In the genomic region with DNA sequence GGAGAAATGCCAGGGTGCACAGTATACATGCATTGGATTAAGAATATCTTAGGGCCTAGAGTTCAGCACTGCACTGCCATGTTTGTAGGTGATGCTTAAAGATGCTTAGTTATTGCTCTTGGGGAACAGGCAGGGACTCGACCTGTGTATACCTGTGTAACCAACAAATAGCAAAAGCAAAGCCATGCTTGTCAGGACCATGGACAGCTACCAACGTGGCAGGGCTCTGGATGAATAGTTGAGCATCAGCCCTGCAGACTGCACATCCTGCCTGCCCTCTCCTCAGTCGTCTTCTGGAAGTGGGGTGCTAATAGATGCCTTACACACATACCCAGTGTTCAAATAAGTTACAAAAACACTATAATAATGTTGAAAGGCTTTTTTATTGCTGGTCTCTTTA, we compare ENCODE assay signal across 8 mouse cellular contexts.
DNase-seq lines count a peak whose midpoint lies in the region; ATAC-seq lines count a peak whose summit lies in the region.

No protein-coding gene starts in this region.

- H3K36me3 ChIP-seq in hindbrain, embryonic 14.5 days (replicated peaks; ENCODE audit: control insufficient read depth, insufficient read depth), result no peaks in the 10 kb centered on the region
- H3K36me3 ChIP-seq in hindbrain, embryonic 12.5 days, result no peaks in the 10 kb centered on the region
- no peaks in the 10 kb centered on the region for H3K36me3 ChIP-seq in limb, embryonic 10.5 days

- H3K9me3 ChIP-seq in hindbrain, embryonic 14.5 days (ENCODE audit: control insufficient read depth, low read length), result no peaks in the 10 kb centered on the region
- no peaks in the 10 kb centered on the region for H3K9me3 ChIP-seq in hindbrain, embryonic 12.5 days (replicated peaks)
- no peaks in the 10 kb centered on the region for H3K9me3 ChIP-seq in limb, embryonic 10.5 days (replicated peaks)

- 9% methylated on average over 3 of the region's 3 CpGs for WGBS in hindbrain, embryonic 14.5 days
- 4% methylated on average over 3 of the region's 3 CpGs for WGBS in hindbrain, embryonic 12.5 days
- WGBS in limb, embryonic 10.5 days, result 11% methylated on average over 3 of the region's 3 CpGs

- DNase-seq in hindbrain, embryonic 14.5 days (ENCODE audit: low spot score), result peak; percentile 53
- peak; percentile 84 for DNase-seq in ZHBTc4 (ENCODE audit: low read depth, low spot score)
- peak; percentile 1 for DNase-seq in heart, adult 8-10 months (ENCODE audit: low spot score)
- DNase-seq in limb, embryonic 10.5 days (ENCODE audit: low spot score), result peak; percentile 86
- DNase-seq in testis, postnatal 14 days (ENCODE audit: low spot score), result peak; percentile 49
- no peak for DNase-seq in right cerebral cortex, postnatal 10 days (ENCODE audit: low spot score in 2 of 2)

- H3K27me3 ChIP-seq in hindbrain, embryonic 14.5 days (ENCODE audit: control insufficient read depth, insufficient read depth, low read length), result no peaks in the 10 kb centered on the region
- H3K27me3 ChIP-seq in hindbrain, embryonic 12.5 days, result no peaks in the 10 kb centered on the region
- H3K27me3 ChIP-seq in limb, embryonic 10.5 days (ENCODE audit: low read depth, poor library complexity, severe bottlenecking), result no peaks in the 10 kb centered on the region

- H3K4me2 ChIP-seq in hindbrain, embryonic 14.5 days (replicated peaks), result no peak overlapping the region
- no peak overlapping the region for H3K4me2 ChIP-seq in hindbrain, embryonic 12.5 days (replicated peaks)

- no peaks in the 10 kb centered on the region for H3K4me1 ChIP-seq in hindbrain, embryonic 14.5 days (replicated peaks; ENCODE audit: control insufficient read depth, insufficient read depth, low read length)
- H3K4me1 ChIP-seq in hindbrain, embryonic 12.5 days, result no peaks in the 10 kb centered on the region
- no peaks in the 10 kb centered on the region for H3K4me1 ChIP-seq in limb, embryonic 10.5 days

- ATAC-seq in hindbrain, embryonic 14.5 days (ENCODE audit: low FRiP score), result no peak
- ATAC-seq in hindbrain, embryonic 12.5 days (ENCODE audit: low FRiP score), result no peak
- no peak for ATAC-seq in megakaryocyte, adult 5-6 weeks (ENCODE audit: poor library complexity, severe bottlenecking)

- no peak overlapping the region for H3K27ac ChIP-seq in hindbrain, embryonic 14.5 days
- no peak overlapping the region for H3K27ac ChIP-seq in hindbrain, embryonic 12.5 days
- H3K27ac ChIP-seq in limb, embryonic 10.5 days, result no peak overlapping the region

- no peak overlapping the region for H3K9ac ChIP-seq in hindbrain, embryonic 14.5 days
- no peak overlapping the region for H3K9ac ChIP-seq in hindbrain, embryonic 12.5 days

- no peak overlapping the region for H3K4me3 ChIP-seq in hindbrain, embryonic 14.5 days (replicated peaks; ENCODE audit: low read length)
- H3K4me3 ChIP-seq in hindbrain, embryonic 12.5 days, result no peak overlapping the region
- no peak overlapping the region for H3K4me3 ChIP-seq in limb, embryonic 10.5 days

Comparison
In these comparisons a context has a peak if more than half of its experiments do, and no peak if none do; other contexts are left out.
1. DNase-seq: peak in hindbrain, embryonic 14.5 days (single experiment), ZHBTc4 (single experiment), heart, adult 8-10 months (single experiment), limb, embryonic 10.5 days (single experiment) and testis, postnatal 14 days (single experiment); none in right cerebral cortex, postnatal 10 days (0 of 2).